Mouse (Mus musculus): ENCODE results near the gene Pced1a.
"Not testable (repeated sequence)": the region's sequence is repeated elsewhere in the genome, so short reads cannot be mapped to it uniquely, and the experiment has no call there.

The Pced1a gene

GRCm38 (mm10) chr2:130390993-130391625 is 33.4 kb downstream of the Pced1a start:
- DNase-seq (ENCODE audit: low spot score), result no peak

GRCm38 (mm10) chr2:130388796-130389195 is 35.7 kb downstream of the Pced1a start:
- no peak for DNase-seq (ENCODE audit: low spot score)

GRCm38 (mm10) chr2:130386212-130386611 is 38.3 kb downstream of the Pced1a start:
- peak; percentile 14 for DNase-seq (ENCODE audit: low spot score)

- no peak for DNase-seq (ENCODE audit: low spot score)
Observed at GRCm38 (mm10) chr2:130383895-130384294, 40.6 kb downstream of the Pced1a start.

- DNase-seq (ENCODE audit: low spot score), result no peak
Observed at GRCm38 (mm10) chr2:130383205-130383604, 41.3 kb downstream of the Pced1a start.

- peak; percentile 17 for DNase-seq (ENCODE audit: low spot score)
Observed at GRCm38 (mm10) chr2:130374951-130375350, 49.5 kb downstream of the Pced1a start.

- DNase-seq (ENCODE audit: low spot score), result not testable (repeated sequence)
Observed at GRCm38 (mm10) chr2:130373026-130373425, 51.5 kb downstream of the Pced1a start.

- DNase-seq (ENCODE audit: low spot score), result peak; percentile 8
Observed at GRCm38 (mm10) chr2:130367386-130367785, 57.1 kb downstream of the Pced1a start.
